Mouse (Mus musculus): ENCODE results near the gene Rplp1. TPM values are rescaled to one million over a fixed set of nuclear protein-coding genes. Genes with fewer than 3 reads are reported as not detected.

Gene Rplp1
- total RNA-seq (2014; rRNA removed) (1,606 and 2,153 TPM in 2 replicates), polyA plus RNA-seq (2012; rRNA removed) (5,211 and 6,066 TPM in 2 replicates)

GRCm38 (mm10) chr9:61914203-61914916 is at the start of gene Rplp1:
TSS of gene Rplp1 (minus strand) at chr9:61914542.
- H3K9ac ChIP-seq (ENCODE audit: low read depth, low read length): peak within 1 kb of the TSS; percentile 75
- TF ChIP-seq CTCF (IDR thresholded peaks at IDR 0.05; ENCODE audit: low read depth, low read length) (no peak), POLR2A (IDR thresholded peaks at IDR 0.05; ENCODE audit: extremely low read depth, insufficient read depth, low read length) (peak; percentile 67; the same call in 1 of the 2 replicates)
- peak; percentile 92 for DNase-seq (ENCODE audit: extremely low read depth, low read depth, low spot score)
- H3K27me3 ChIP-seq (ENCODE audit: control insufficient read depth, insufficient read depth, low read length): no peaks in the 10 kb centered on the region
- WGBS: under 1% methylated on average over 70 of the region's 70 CpGs
- 0 out of 2 replicates have a peak, but pooled peaks cover 4% of the 10 kb centered on the region for H3K4me1 ChIP-seq (ENCODE audit: control insufficient read depth, insufficient read depth, low read length)
- peak within 1 kb of the TSS; percentile 65 for H3K27ac ChIP-seq (replicated peaks; ENCODE audit: insufficient read depth, low read depth, low read length)
- H3K79me2 ChIP-seq (ENCODE audit: control insufficient read depth, insufficient read depth, low read length): no peaks in the 10 kb centered on the region
- peak within 1 kb of the TSS; percentile 59 for H3K4me3 ChIP-seq (ENCODE audit: insufficient read depth, low read depth, low read length)
- H3K36me3 ChIP-seq (ENCODE audit: control insufficient read depth, insufficient read depth, low read length): peaks cover 13% of the 10 kb centered on the region

DNA sequence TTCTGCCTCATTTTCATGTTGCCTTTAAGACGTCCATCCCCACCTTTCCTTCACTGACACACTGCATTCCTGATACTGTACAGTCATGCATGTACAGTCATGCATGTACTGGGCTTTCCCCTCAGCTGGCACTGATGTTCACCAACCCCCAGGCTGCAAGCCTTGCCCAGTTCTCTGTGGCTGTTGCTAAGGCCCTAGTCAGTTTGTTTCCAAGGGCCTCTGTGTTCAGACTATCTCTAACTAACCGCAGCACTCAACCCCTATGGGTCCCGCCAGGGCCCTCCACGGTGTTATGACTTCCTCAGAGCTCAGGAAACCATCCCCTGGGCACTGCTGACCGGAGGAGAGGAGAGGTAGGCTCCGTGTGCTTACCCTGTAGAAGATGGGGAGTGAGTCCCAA is 49.0 kb upstream of the Rplp1 start:
- no peaks in the 10 kb centered on the region for H3K79me2 ChIP-seq (ENCODE audit: control insufficient read depth, insufficient read depth, low read length)
- H3K4me3 ChIP-seq (ENCODE audit: insufficient read depth, low read depth, low read length): no peak overlapping the region
- WGBS: 79% methylated on average over 6 of the region's 6 CpGs
- no peaks in the 10 kb centered on the region for H3K36me3 ChIP-seq (ENCODE audit: control insufficient read depth, insufficient read depth, low read length)
- H3K9ac ChIP-seq (ENCODE audit: low read depth, low read length): no peak overlapping the region
- H3K4me1 ChIP-seq (ENCODE audit: control insufficient read depth, insufficient read depth, low read length): no peaks in the 10 kb centered on the region
- no peak overlapping the region for H3K27ac ChIP-seq (replicated peaks; ENCODE audit: insufficient read depth, low read depth, low read length)
- no peak for DNase-seq (ENCODE audit: extremely low read depth, low read depth, low spot score)
- TF ChIP-seq CTCF (IDR thresholded peaks at IDR 0.05; ENCODE audit: low read depth, low read length) (no peak), POLR2A (IDR thresholded peaks at IDR 0.05; ENCODE audit: extremely low read depth, insufficient read depth, low read length) (no peak)
- no peaks in the 10 kb centered on the region for H3K27me3 ChIP-seq (ENCODE audit: control insufficient read depth, insufficient read depth, low read length)

DNA sequence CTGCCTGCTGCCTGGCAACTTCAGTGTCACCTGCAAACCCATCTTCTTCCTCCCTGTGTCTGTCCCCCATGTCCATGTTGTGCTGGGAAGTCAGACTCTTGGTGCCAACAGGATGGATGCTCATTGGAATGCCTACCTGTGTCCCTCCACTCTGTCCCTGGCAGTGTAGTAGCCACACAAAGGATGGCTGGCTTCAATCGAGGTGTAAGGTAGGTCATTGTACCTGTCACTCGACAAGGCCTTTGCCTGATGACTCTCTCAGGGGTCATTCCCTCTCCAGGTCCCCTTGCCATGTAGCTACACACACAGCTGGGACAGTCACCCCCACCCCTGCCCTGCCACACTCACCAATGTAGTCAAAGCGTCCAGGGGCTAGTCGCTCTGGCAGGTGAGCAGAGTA is 46.8 kb upstream of the Rplp1 start:
- Histone ChIP-seq H3K36me3 (ENCODE audit: control insufficient read depth, insufficient read depth, low read length) (no peaks in the 10 kb centered on the region), H3K27ac (replicated peaks; ENCODE audit: insufficient read depth, low read depth, low read length) (no peak overlapping the region), H3K79me2 (ENCODE audit: control insufficient read depth, insufficient read depth, low read length) (no peaks in the 10 kb centered on the region), H3K4me3 (ENCODE audit: insufficient read depth, low read depth, low read length) (no peak overlapping the region), H3K4me1 (ENCODE audit: control insufficient read depth, insufficient read depth, low read length) (no peaks in the 10 kb centered on the region), H3K27me3 (ENCODE audit: control insufficient read depth, insufficient read depth, low read length) (no peaks in the 10 kb centered on the region), H3K9ac (ENCODE audit: low read depth, low read length) (no peak overlapping the region)
- DNase-seq (ENCODE audit: extremely low read depth, low read depth, low spot score): no peak
- TF ChIP-seq POLR2A (IDR thresholded peaks at IDR 0.05; ENCODE audit: extremely low read depth, insufficient read depth, low read length) (no peak), CTCF (IDR thresholded peaks at IDR 0.05; ENCODE audit: low read depth, low read length) (no peak)
- 84% methylated on average over 4 of the region's 4 CpGs for WGBS

DNA sequence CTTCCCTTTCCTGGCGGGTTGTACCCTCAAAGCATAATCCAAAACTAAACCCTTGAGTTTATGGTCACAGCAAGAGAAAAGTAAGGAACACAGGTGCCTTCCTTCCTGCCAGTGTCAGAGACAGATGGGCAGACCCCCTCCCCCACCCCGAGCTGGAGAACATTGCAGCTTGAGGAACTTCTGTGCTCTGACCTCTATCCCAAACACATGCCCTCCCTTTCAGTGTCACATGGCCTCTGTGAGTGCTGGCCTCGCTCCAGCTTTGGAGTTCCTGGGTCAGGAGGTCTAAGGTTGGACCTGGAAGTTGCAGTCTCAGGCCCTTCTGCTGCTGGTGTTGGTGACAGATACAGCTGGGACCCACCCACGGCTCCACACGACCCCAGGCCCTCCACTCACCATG is 46.4 kb upstream of the Rplp1 start:
- Histone ChIP-seq H3K36me3 (ENCODE audit: control insufficient read depth, insufficient read depth, low read length) (no peaks in the 10 kb centered on the region), H3K4me1 (ENCODE audit: control insufficient read depth, insufficient read depth, low read length) (no peaks in the 10 kb centered on the region), H3K27ac (replicated peaks; ENCODE audit: insufficient read depth, low read depth, low read length) (no peak overlapping the region), H3K27me3 (ENCODE audit: control insufficient read depth, insufficient read depth, low read length) (no peaks in the 10 kb centered on the region), H3K4me3 (ENCODE audit: insufficient read depth, low read depth, low read length) (no peak overlapping the region), H3K9ac (ENCODE audit: low read depth, low read length) (no peak overlapping the region), H3K79me2 (ENCODE audit: control insufficient read depth, insufficient read depth, low read length) (no peaks in the 10 kb centered on the region)
- peak; percentile 64 for DNase-seq (ENCODE audit: extremely low read depth, low read depth, low spot score)
- TF ChIP-seq CTCF (IDR thresholded peaks at IDR 0.05; ENCODE audit: low read depth, low read length) (no peak), POLR2A (IDR thresholded peaks at IDR 0.05; ENCODE audit: extremely low read depth, insufficient read depth, low read length) (no peak)
- WGBS: 28% methylated on average over 5 of the region's 5 CpGs

DNA sequence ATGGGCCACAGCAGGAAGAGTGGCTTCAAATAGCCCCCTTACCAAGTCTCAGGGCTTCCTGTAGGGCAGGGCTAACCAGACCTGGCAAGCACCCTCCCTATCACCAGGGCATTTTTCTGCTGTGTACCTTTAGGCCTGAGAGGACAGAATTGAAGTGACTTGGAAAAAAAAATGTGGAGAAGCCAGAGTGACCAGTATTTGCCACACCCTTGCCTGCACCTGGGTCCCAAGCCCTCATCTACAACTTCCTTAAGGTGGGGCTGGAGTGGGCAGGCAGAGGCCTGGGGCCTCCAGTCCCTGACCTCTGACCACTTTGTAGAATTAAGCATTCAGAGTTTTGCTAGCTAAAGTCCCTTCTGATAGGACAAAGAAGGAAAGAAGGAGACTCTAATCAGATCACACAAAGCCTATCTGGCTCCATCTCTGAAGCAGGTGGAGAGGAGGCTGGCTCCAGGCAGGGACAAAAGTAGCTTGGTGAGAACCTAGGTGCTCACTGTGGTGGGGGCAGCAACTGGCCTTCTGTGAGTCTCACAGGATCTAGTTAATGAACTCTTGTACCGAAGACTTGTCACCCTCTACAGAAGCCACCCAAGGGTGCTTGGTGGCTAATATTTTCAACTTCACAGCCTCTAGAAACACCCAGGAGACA is 45.7 kb upstream of the Rplp1 start:
- H3K9ac ChIP-seq (ENCODE audit: low read depth, low read length): no peak overlapping the region
- H3K27ac ChIP-seq (replicated peaks; ENCODE audit: insufficient read depth, low read depth, low read length): no peak overlapping the region
- H3K36me3 ChIP-seq (ENCODE audit: control insufficient read depth, insufficient read depth, low read length): no peaks in the 10 kb centered on the region
- DNase-seq (ENCODE audit: extremely low read depth, low read depth, low spot score): no peak
- 77% methylated on average over 1 of the region's 1 CpGs for WGBS
- H3K79me2 ChIP-seq (ENCODE audit: control insufficient read depth, insufficient read depth, low read length): no peaks in the 10 kb centered on the region
- H3K4me1 ChIP-seq (ENCODE audit: control insufficient read depth, insufficient read depth, low read length): no peaks in the 10 kb centered on the region
- H3K27me3 ChIP-seq (ENCODE audit: control insufficient read depth, insufficient read depth, low read length): no peaks in the 10 kb centered on the region
- TF ChIP-seq CTCF (IDR thresholded peaks at IDR 0.05; ENCODE audit: low read depth, low read length) (no peak), POLR2A (IDR thresholded peaks at IDR 0.05; ENCODE audit: extremely low read depth, insufficient read depth, low read length) (no peak)
- H3K4me3 ChIP-seq (ENCODE audit: insufficient read depth, low read depth, low read length): no peak overlapping the region

- Histone ChIP-seq H3K27ac (replicated peaks; ENCODE audit: insufficient read depth, low read depth, low read length) (no peak overlapping the region), H3K36me3 (ENCODE audit: control insufficient read depth, insufficient read depth, low read length) (no peaks in the 10 kb centered on the region)
Measured at GRCm38 (mm10) chr9:61954707-61955106, 40.4 kb upstream of the Rplp1 start.

More at GRCm38 (mm10) chr9:61954707-61955106, 40.4 kb upstream of the Rplp1 start:
- DNase-seq (ENCODE audit: extremely low read depth, low read depth, low spot score): peak; percentile 12
- H3K9ac ChIP-seq (ENCODE audit: low read depth, low read length): no peak overlapping the region
- TF ChIP-seq POLR2A (IDR thresholded peaks at IDR 0.05; ENCODE audit: extremely low read depth, insufficient read depth, low read length) (no peak), CTCF (IDR thresholded peaks at IDR 0.05; ENCODE audit: low read depth, low read length) (no peak)
- no peaks in the 10 kb centered on the region for H3K27me3 ChIP-seq (ENCODE audit: control insufficient read depth, insufficient read depth, low read length)
- no peaks in the 10 kb centered on the region for H3K4me1 ChIP-seq (ENCODE audit: control insufficient read depth, insufficient read depth, low read length)
- no peaks in the 10 kb centered on the region for H3K79me2 ChIP-seq (ENCODE audit: control insufficient read depth, insufficient read depth, low read length)
- no peak overlapping the region for H3K4me3 ChIP-seq (ENCODE audit: insufficient read depth, low read depth, low read length)

Data from liver, adult 2 months (tissue).